Mouse (Mus musculus) kidney, embryonic 16.5 days (tissue): ENCODE data around the gene Cxcr5. TPM values are rescaled to one million over a fixed set of nuclear protein-coding genes. Genes with fewer than 3 reads are reported as not detected.

Source experiments
- ATAC-seq: fragments of 200-750 bp; cut with Nextera tagmentation; 2 replicates; pipeline ENCODE4 v1.8.0; 2017; ENCODE audit warnings: moderate TSS enrichment; ENCODE audit not compliant: low FRiP score, low TSS enrichment
- H3K27ac ChIP-seq: fragments of 300-500 bp; sonication (generic); 2 replicates; pipeline ENCODE4 v1.5.1; 2014; ENCODE audit warnings: low read length
- H3K27me3 ChIP-seq: fragments of 300-500 bp; sonication (generic); 2 replicates; pipeline ENCODE4 v1.6.1; 2014; ENCODE audit warnings: low read length, control low read depth, mixed read lengths; ENCODE audit not compliant: insufficient read depth
- H3K36me3 ChIP-seq: fragments of 300-500 bp; sonication (generic); 2 replicates; pipeline ENCODE4 v1.6.1; 2014; ENCODE audit warnings: low read length, control low read depth, mixed read lengths; ENCODE audit not compliant: insufficient read depth
- H3K4me1 ChIP-seq: fragments of 300-500 bp; sonication (generic); 2 replicates; pipeline ENCODE4 v1.6.1; 2014; ENCODE audit warnings: low read length, control low read depth, mixed read lengths; ENCODE audit not compliant: insufficient read depth
- H3K4me2 ChIP-seq: fragments of 300-500 bp; sonication (generic); replicated peaks from 2 replicates; pipeline ENCODE4 v1.6.1; 2014; ENCODE audit warnings: low read depth, low read length
- H3K4me3 ChIP-seq: fragments of 300-500 bp; sonication (generic); 2 replicates; pipeline ENCODE4 v1.5.1; 2014; ENCODE audit warnings: mild to moderate bottlenecking, low read length
- H3K9ac ChIP-seq: fragments of 300-500 bp; sonication (generic); replicated peaks from 2 replicates; pipeline ENCODE4 v1.6.1; 2014; ENCODE audit warnings: low read length
- H3K9me3 ChIP-seq: fragments of 300-500 bp; sonication (generic); 2 replicates; pipeline ENCODE4 v1.6.1; 2016; ENCODE audit warnings: low read length, control low read depth
- WGBS: fragments of 180-500 bp; shearing (Covaris S2); extraction: QIAGEN DNeasy Blood & Tissue Kit; methylation state at CpG from one replicate; pipeline ENCODE4 v1.1.7; 2014; 5-methylcytosine and 5-hydroxymethylcytosine counted together
- polyA plus RNA-seq: library from polyadenylated mRNA; unstranded; fragments of >200 nt; fragmentation: Nextera tagmentation; extraction: Ambion mirVana; gene quantifications from 2 replicates; pipeline ENCODE4 v1.2.1, GENCODE M21; 2015

The Cxcr5 gene
- polyA plus RNA-seq, 1 experiment from 2014 or later, result 0.11 TPM

- Histone ChIP-seq H3K27me3 (no peaks in the 10 kb centered on the region), H3K4me3 (no peak overlapping the region), H3K4me2 (no peak overlapping the region), H3K36me3 (peaks cover 61% of the 10 kb centered on the region), H3K27ac (no peak overlapping the region), H3K9ac (no peak overlapping the region), H3K4me1 (peaks cover 48% of the 10 kb centered on the region), H3K9me3 (no peaks in the 10 kb centered on the region)
- ATAC-seq, result no peak
- 56% methylated on average over 18 of the region's 23 CpGs for WGBS
Observed at GRCm38 (mm10) chr9:44505824-44506467, 55.7 kb downstream of the Cxcr5 start.

- no peak overlapping the region for H3K27ac ChIP-seq
- H3K36me3 ChIP-seq, result peaks cover 62% of the 10 kb centered on the region
- WGBS, result 69% methylated on average over 20 of the region's 20 CpGs
- H3K9ac ChIP-seq, result no peak overlapping the region
- H3K9me3 ChIP-seq, result no peaks in the 10 kb centered on the region
- H3K4me1 ChIP-seq, result peaks cover 50% of the 10 kb centered on the region
- ATAC-seq, result no peak
- no peaks in the 10 kb centered on the region for H3K27me3 ChIP-seq
- no peak overlapping the region for H3K4me3 ChIP-seq
- H3K4me2 ChIP-seq, result no peak overlapping the region
Observed at GRCm38 (mm10) chr9:44504893-44505823, 56.5 kb downstream of the Cxcr5 start.

- Histone ChIP-seq H3K36me3 (peaks cover 42% of the 10 kb centered on the region), H3K4me2 (no peak overlapping the region), H3K4me1 (peaks cover 68% of the 10 kb centered on the region)
Observed at GRCm38 (mm10) chr9:44502006-44502405, 59.7 kb downstream of the Cxcr5 start.

GRCm38 (mm10) chr9:44501206-44501879 lies 60.3 kb downstream of the Cxcr5 start:
- H3K27me3 ChIP-seq, result no peaks in the 10 kb centered on the region
- no peak for ATAC-seq
- H3K9ac ChIP-seq, result no peak overlapping the region
- H3K4me1 ChIP-seq, result peaks cover 75% of the 10 kb centered on the region
- H3K4me2 ChIP-seq, result 0 out of 2 replicates have a peak overlapping the region, but pooled peaks have one; percentile 4
- no peaks in the 10 kb centered on the region for H3K9me3 ChIP-seq
- no peak overlapping the region for H3K4me3 ChIP-seq
- WGBS, result 55% methylated on average over 10 of the region's 10 CpGs
- no peak overlapping the region for H3K27ac ChIP-seq
- peaks cover 35% of the 10 kb centered on the region for H3K36me3 ChIP-seq

More at GRCm38 (mm10) chr9:44502006-44502405, 59.7 kb downstream of the Cxcr5 start:
- no peak overlapping the region for H3K9ac ChIP-seq
- no peak for ATAC-seq
- no peak overlapping the region for H3K27ac ChIP-seq
- H3K27me3 ChIP-seq, result no peaks in the 10 kb centered on the region
- WGBS, result 2% methylated on average over 4 of the region's 4 CpGs
- no peaks in the 10 kb centered on the region for H3K9me3 ChIP-seq
- H3K4me3 ChIP-seq, result no peak overlapping the region

- H3K4me2 ChIP-seq, result peak overlapping the region; percentile 89; the same call in 1 of the 2 replicates
- peaks cover 73% of the 10 kb centered on the region for H3K4me1 ChIP-seq
- no peak for ATAC-seq
- no peaks in the 10 kb centered on the region for H3K27me3 ChIP-seq
- H3K36me3 ChIP-seq, result peaks cover 29% of the 10 kb centered on the region
- H3K4me3 ChIP-seq, result 0 out of 2 replicates have a peak overlapping the region, but pooled peaks have one; percentile 48
- WGBS, result 53% methylated on average over 8 of the region's 8 CpGs
- no peak overlapping the region for H3K9ac ChIP-seq
- H3K9me3 ChIP-seq, result no peaks in the 10 kb centered on the region
- peak overlapping the region; percentile 94; the same call in 1 of the 2 replicates for H3K27ac ChIP-seq
Observed at GRCm38 (mm10) chr9:44500638-44501175, 61.0 kb downstream of the Cxcr5 start.

GRCm38 (mm10) chr9:44500163-44500533 lies 61.5 kb downstream of the Cxcr5 start:
- peak overlapping the region; percentile 48 for H3K4me3 ChIP-seq
- H3K36me3 ChIP-seq, result peaks cover 23% of the 10 kb centered on the region
- peaks cover 73% of the 10 kb centered on the region for H3K4me1 ChIP-seq
- peak overlapping the region; percentile 72 for H3K9ac ChIP-seq
- no peaks in the 10 kb centered on the region for H3K27me3 ChIP-seq
- no peak for ATAC-seq
- peak overlapping the region; percentile 89 for H3K4me2 ChIP-seq
- 26% methylated on average over 5 of the region's 5 CpGs for WGBS
- peak overlapping the region; percentile 94 for H3K27ac ChIP-seq
- H3K9me3 ChIP-seq, result no peaks in the 10 kb centered on the region

GRCm38 (mm10) chr9:44499356-44500162 lies 62.1 kb downstream of the Cxcr5 start:
- peak overlapping the region; percentile 89 for H3K4me2 ChIP-seq
- peaks cover 20% of the 10 kb centered on the region for H3K36me3 ChIP-seq
- peak overlapping the region; percentile 94 for H3K27ac ChIP-seq
- peaks cover 73% of the 10 kb centered on the region for H3K4me1 ChIP-seq
- H3K27me3 ChIP-seq, result no peaks in the 10 kb centered on the region
- H3K4me3 ChIP-seq, result peak overlapping the region; percentile 48
- ATAC-seq, result peak; percentile 10; the same call in 1 of the 2 replicates
- peak overlapping the region; percentile 72 for H3K9ac ChIP-seq
- WGBS, result 6% methylated on average over 20 of the region's 20 CpGs
- no peaks in the 10 kb centered on the region for H3K9me3 ChIP-seq

GRCm38 (mm10) chr9:44498421-44499355 lies 63.0 kb downstream of the Cxcr5 start:
- Histone ChIP-seq H3K27ac (peak overlapping the region; percentile 94), H3K4me2 (peak overlapping the region; percentile 89), H3K4me3 (peak overlapping the region; percentile 48), H3K36me3 (peaks cover 20% of the 10 kb centered on the region), H3K9ac (peak overlapping the region; percentile 72), H3K4me1 (peaks cover 77% of the 10 kb centered on the region), H3K9me3 (no peaks in the 10 kb centered on the region), H3K27me3 (no peaks in the 10 kb centered on the region)
- peak; percentile 80 for ATAC-seq
- WGBS, result 1% methylated on average over 58 of the region's 59 CpGs
